Mouse (Mus musculus) bone marrow, adult 2 months (tissue): ENCODE measurements around the gene Csrp1.

Experiments used
- CTCF ChIP-seq: fragments of 200-500 bp; IDR thresholded peaks from 2 replicates; pipeline ENCODE4 v1.5.1; 2011; ENCODE audit warnings: low read length, control low read depth; ENCODE audit not compliant: control insufficient read depth, insufficient read depth
- POLR2A ChIP-seq: fragments of 200-500 bp; IDR thresholded peaks from 2 replicates; pipeline ENCODE4 v1.6.1; 2011; ENCODE audit warnings: low read depth, mild to moderate bottlenecking, control low read depth, low read length, borderline replicate concordance; ENCODE audit not compliant: control insufficient read depth

- TF ChIP-seq CTCF (no peak), POLR2A (no peak)
These were observed 31.2 kb upstream of the Csrp1 start for GRCm38 (mm10) chr1:135688686-135689085.
